Mouse (Mus musculus): Measurements from ENCODE around the gene Rps6kc1.

DNA sequence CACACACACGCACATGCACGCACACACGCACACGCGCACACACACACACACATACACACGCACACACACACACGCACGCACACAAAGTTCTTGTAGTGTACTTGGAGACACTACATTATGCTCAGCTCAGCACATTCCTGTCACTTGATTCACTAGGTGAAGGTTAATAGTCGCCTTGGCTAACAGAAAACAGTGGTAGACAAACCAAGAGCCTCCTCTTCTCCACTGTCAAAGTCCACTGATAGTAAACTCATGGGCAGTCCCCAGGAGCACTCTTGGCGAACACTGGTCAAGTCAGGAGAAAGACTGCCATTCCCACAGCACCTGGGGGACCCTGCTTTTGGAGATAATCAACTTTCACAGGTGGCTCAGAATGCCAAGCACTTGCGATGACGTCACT, 40.5 kb downstream of the Rps6kc1 start:
- TF ChIP-seq EP300 (IDR thresholded peaks at IDR 0.05; ENCODE audit: low read depth) (no peak), CTCF (IDR thresholded peaks at IDR 0.05; ENCODE audit: low read depth) (no peak)
